In the genomic region with DNA sequence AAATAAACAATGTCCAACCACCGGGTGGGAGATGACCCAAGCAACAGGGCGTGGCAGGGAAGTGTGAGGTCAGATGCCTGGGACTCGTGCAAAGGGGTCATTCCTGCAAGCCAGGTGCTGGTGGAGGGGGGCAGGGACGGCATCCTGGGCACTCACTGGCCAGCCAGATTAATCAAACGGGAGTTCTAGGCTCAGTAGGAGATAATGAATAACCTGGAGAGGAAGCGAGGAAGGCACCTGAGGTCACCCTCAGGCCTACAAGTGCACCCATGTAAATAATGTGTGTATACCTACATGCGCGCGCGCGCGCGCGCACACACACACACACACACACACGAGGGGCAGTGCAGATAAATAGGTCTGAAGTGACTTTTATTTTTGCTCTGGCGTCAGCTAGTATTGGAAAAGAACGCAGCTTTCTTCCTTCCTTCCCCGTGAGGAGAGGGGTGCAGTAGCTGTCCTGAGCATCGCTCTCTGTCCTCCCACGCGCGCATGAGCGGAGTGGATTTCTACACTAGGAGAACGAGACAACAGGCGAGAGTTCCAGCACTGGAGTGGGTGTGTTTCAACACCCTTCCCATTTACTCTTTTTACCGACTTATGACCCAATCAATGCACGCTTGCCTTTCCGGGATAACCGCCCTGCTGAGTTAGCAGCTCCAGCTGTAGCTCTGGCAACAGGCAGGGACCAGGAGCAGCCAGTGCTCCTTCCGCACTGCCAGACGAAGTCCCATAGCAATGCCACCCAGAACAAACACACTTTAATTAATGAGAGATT, we compare ENCODE assay signal across 8 mouse cellular contexts.
A peak's percentile ranks its signal among the peaks of the same experiment; 100 is the strongest.
DNase-seq lines count a peak whose midpoint lies in the region; ATAC-seq lines count a peak whose summit lies in the region.

No protein-coding gene starts in this region.

- no peaks in the 10 kb centered on the region for H3K27me3 ChIP-seq in hindbrain, embryonic 15.5 days
- H3K27me3 ChIP-seq in lung, embryonic 16.5 days (ENCODE audit: control insufficient read depth, insufficient read depth, low read depth, low read length), result no peaks in the 10 kb centered on the region

- peak overlapping the region; percentile 51 for H3K4me2 ChIP-seq in hindbrain, embryonic 15.5 days
- H3K4me2 ChIP-seq in lung, embryonic 16.5 days (ENCODE audit: low read depth, low read length), result peak overlapping the region; percentile 74

- H3K9ac ChIP-seq in hindbrain, embryonic 15.5 days, result 0 out of 2 replicates have a peak overlapping the region, but pooled peaks have one; percentile 22
- H3K9ac ChIP-seq in lung, embryonic 16.5 days (ENCODE audit: low read length), result peak overlapping the region; percentile 35; the same call in 1 of the 2 replicates

- WGBS in hindbrain, embryonic 15.5 days, result 45% methylated on average over 31 of the region's 31 CpGs
- WGBS in lung, embryonic 16.5 days, result 40% methylated on average over 31 of the region's 31 CpGs

- no peaks in the 10 kb centered on the region for H3K36me3 ChIP-seq in hindbrain, embryonic 15.5 days
- H3K36me3 ChIP-seq in lung, embryonic 16.5 days (ENCODE audit: control insufficient read depth, insufficient read depth, low read length), result no peaks in the 10 kb centered on the region

- ATAC-seq in hindbrain, embryonic 15.5 days (ENCODE audit: low FRiP score, low read depth), result peak; percentile 63
- peak; percentile 84 for ATAC-seq in lung, embryonic 16.5 days (ENCODE audit: low read depth)

- DNase-seq in adrenal gland, adult 2 months, result peak; percentile 41
- no peak for DNase-seq in adrenal gland, postnatal 4 days (ENCODE audit: low spot score in 2 of 2)
- peak; percentile 16 to 19 for DNase-seq in gastrocnemius, adult 8-10 months (ENCODE audit: low spot score in 2 of 2)
- DNase-seq in layer of hippocampus, postnatal 36 days, result peak; percentile 56 to 66
- DNase-seq in right cerebral cortex, postnatal 10 days (ENCODE audit: low spot score in 2 of 2), result peak; percentile 55 to 64
- no peak for DNase-seq in thymus, postnatal 25 days

- peaks cover 12% of the 10 kb centered on the region for H3K4me1 ChIP-seq in hindbrain, embryonic 15.5 days (replicated peaks)
- H3K4me1 ChIP-seq in lung, embryonic 16.5 days (replicated peaks; ENCODE audit: control insufficient read depth, insufficient read depth, low read length), result peaks cover 11% of the 10 kb centered on the region

- H3K4me3 ChIP-seq in hindbrain, embryonic 15.5 days, result peak overlapping the region; percentile 24
- peak overlapping the region; percentile 44 for H3K4me3 ChIP-seq in lung, embryonic 16.5 days (ENCODE audit: low read length)

- no peaks in the 10 kb centered on the region for H3K9me3 ChIP-seq in hindbrain, embryonic 15.5 days
- no peaks in the 10 kb centered on the region for H3K9me3 ChIP-seq in lung, embryonic 16.5 days (ENCODE audit: control insufficient read depth, low read length)

- H3K27ac ChIP-seq in hindbrain, embryonic 15.5 days (replicated peaks), result no peak overlapping the region
- H3K27ac ChIP-seq in lung, embryonic 16.5 days (ENCODE audit: low read length), result peak overlapping the region; percentile 10; the same call in 1 of the 2 replicates

Comparison
In these comparisons a context has a peak if more than half of its experiments do, and no peak if none do; other contexts are left out.
1. DNase-seq: peak in adrenal gland, adult 2 months (single experiment), gastrocnemius, adult 8-10 months (2 of 2), layer of hippocampus, postnatal 36 days (2 of 2) and right cerebral cortex, postnatal 10 days (2 of 2); none in adrenal gland, postnatal 4 days (0 of 2) and thymus, postnatal 25 days (single experiment).